Mouse (Mus musculus) lung, postnatal 0 days (tissue): Measurements from ENCODE around the gene Fam151a.

Experiments
- CTCF ChIP-seq: IDR thresholded peaks from 2 replicates; pipeline ENCODE4 v1.5.1; 2016; ENCODE audit warnings: antibody characterized with exemption, mild to moderate bottlenecking
- EP300 ChIP-seq: IDR thresholded peaks from 2 replicates; pipeline ENCODE4 v1.6.1; 2016; ENCODE audit warnings: antibody characterized with exemption, mild to moderate bottlenecking, control low read depth

GRCm38 (mm10) chr4:106737904-106738303 lies 4.2 kb downstream of the Fam151a start:
- TF ChIP-seq CTCF = no peak
- TF ChIP-seq EP300 = no peak
